Comparison of ENCODE assay signal across 10 mouse cellular contexts in the genomic region with DNA sequence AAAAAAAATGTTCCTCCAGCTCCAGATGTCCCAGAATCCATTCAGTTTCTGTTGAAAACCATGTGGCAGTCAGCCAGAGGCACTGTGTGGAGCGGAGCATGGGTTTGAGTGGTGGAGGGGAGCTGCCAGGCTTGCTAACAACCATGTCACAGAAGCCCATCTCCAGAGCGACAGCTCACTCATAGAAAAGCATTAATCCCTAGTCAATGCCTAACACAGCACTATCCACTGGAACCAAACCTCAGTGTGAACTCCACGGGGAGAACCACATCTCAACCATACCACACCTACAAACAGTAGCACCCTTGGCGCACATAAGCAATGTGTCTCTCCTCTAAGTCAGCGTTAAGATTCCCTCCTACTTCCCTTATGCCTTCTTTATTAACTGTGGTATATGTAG. TPM values are rescaled to one million over a fixed set of nuclear protein-coding genes. Genes with fewer than 3 reads are reported as not detected.
DNase-seq lines count a peak whose midpoint lies in the region; ATAC-seq and TF ChIP-seq lines count a peak whose summit lies in the region.
"Had no signal": no experiment of that assay in that cellular context is flagged by ENCODE, and none has a peak within 500 bp of the region (broad histone marks: within the 10 kb centered on the region; RNA-seq: fewer than 3 reads in every experiment).

A gene (minus strand): TSS at position 80 of the 400 bp plus-strand sequence.

- H3K4me2 ChIP-seq in lung, embryonic 14.5 days: no peak within 1 kb of the TSS
- no peak within 1 kb of the TSS for H3K4me2 ChIP-seq in liver, postnatal 0 days (ENCODE audit: low read depth, low read length)
- H3K4me2 ChIP-seq: midbrain, embryonic 12.5 days had no signal

- H3K4me1 ChIP-seq in lung, embryonic 14.5 days (ENCODE audit: insufficient read depth): 0 out of 2 replicates have a peak, but pooled peaks cover 2% of the 10 kb centered on the region
- H3K4me1 ChIP-seq in liver, postnatal 0 days (ENCODE audit: insufficient read depth): no peaks in the 10 kb centered on the region
- H3K4me1 ChIP-seq: midbrain, embryonic 12.5 days had no signal

- WGBS in lung, embryonic 14.5 days: 58% methylated on average over 5 of the region's 5 CpGs
- 61% methylated on average over 5 of the region's 5 CpGs for WGBS in liver, postnatal 0 days (ENCODE audit: insufficient replicate concordance)

- no peak for TF ChIP-seq EP300 in liver, postnatal 0 days (IDR thresholded peaks at IDR 0.05; ENCODE audit: low read depth)

- no peaks in the 10 kb centered on the region for H3K9me3 ChIP-seq in lung, embryonic 14.5 days (ENCODE audit: low read depth, low read length)
- H3K9me3 ChIP-seq in liver, postnatal 0 days (ENCODE audit: low read length): no peaks in the 10 kb centered on the region
- H3K9me3 ChIP-seq: midbrain, embryonic 12.5 days had no signal

- no peak within 1 kb of the TSS for H3K9ac ChIP-seq in lung, embryonic 14.5 days
- H3K9ac ChIP-seq in liver, postnatal 0 days (replicated peaks): no peak within 1 kb of the TSS
- H3K9ac ChIP-seq: midbrain, embryonic 12.5 days had no signal

- DNase-seq in cerebellum, postnatal 25 days: peak; percentile 17 to 19
- DNase-seq in lung, embryonic 14.5 days: peak; percentile 45
- no peak for DNase-seq in lung, adult 18-20 months
- DNase-seq in layer of hippocampus, postnatal 36 days: peak; percentile 14 to 32
- peak; percentile 25 for DNase-seq in right cerebral cortex, postnatal 25 days
- no peak for DNase-seq in ovary, postnatal 10 days (ENCODE audit: low spot score)
- no peak for DNase-seq in liver, postnatal 0 days

- no peak for ATAC-seq in cerebellum, adult (ENCODE audit: insufficient number of reproducible peaks, low FRiP score, low TSS enrichment)
- peak; percentile 49 for ATAC-seq in lung, embryonic 14.5 days (ENCODE audit: insufficient read depth)
- no peak for ATAC-seq in liver, postnatal 0 days

- no peak within 1 kb of the TSS for H3K4me3 ChIP-seq in lung, embryonic 14.5 days (ENCODE audit: low read depth, low read length)
- H3K4me3 ChIP-seq in liver, postnatal 0 days (ENCODE audit: low read depth, low read length): no peak within 1 kb of the TSS
- H3K4me3 ChIP-seq: midbrain, embryonic 12.5 days had no signal

- H3K36me3 ChIP-seq in lung, embryonic 14.5 days (ENCODE audit: insufficient read depth): peaks cover 7% of the 10 kb centered on the region; the same call in 1 of the 2 replicates
- H3K36me3 ChIP-seq in liver, postnatal 0 days (replicated peaks; ENCODE audit: insufficient read depth, low read length): peaks cover 10% of the 10 kb centered on the region; the same call in 1 of the 2 replicates
- H3K36me3 ChIP-seq: midbrain, embryonic 12.5 days had no signal

- no peak within 1 kb of the TSS; the same call in 1 of the 2 replicates for H3K27ac ChIP-seq in lung, embryonic 14.5 days (ENCODE audit: low read depth)
- H3K27ac ChIP-seq in liver, postnatal 0 days (ENCODE audit: low read depth): no peak within 1 kb of the TSS
- H3K27ac ChIP-seq: midbrain, embryonic 12.5 days had no signal

- H3K27me3 ChIP-seq in lung, embryonic 14.5 days (ENCODE audit: insufficient read depth, low read length): no peaks in the 10 kb centered on the region
- H3K27me3 ChIP-seq in liver, postnatal 0 days (ENCODE audit: insufficient read depth, low read length): no peaks in the 10 kb centered on the region

- TF ChIP-seq CTCF in lung, embryonic 14.5 days (IDR thresholded peaks at IDR 0.05; ENCODE audit: low read depth): no peak
- no peak for TF ChIP-seq CTCF in liver, postnatal 0 days (IDR thresholded peaks at IDR 0.05; ENCODE audit: low read depth)

RNA-seq across cellular contexts. Expression of the gene that starts here (rescaled TPM):
- not detected in 2 replicates for polyA plus RNA-seq in lung, embryonic 14.5 days (2014; fragmentation: Nextera tagmentation; extraction: Ambion mirVana)
- total RNA-seq in layer of hippocampus, postnatal 36 days (2021): not detected
- not detected in 2 replicates for polyA plus RNA-seq in liver, postnatal 0 days (2015; fragmentation: Nextera tagmentation; extraction: Ambion mirVana)
- polyA plus RNA-seq: activated CD4-positive, CD25-positive, alpha-beta regulatory T cell, adult 4 months; midbrain, embryonic 12.5 days had no signal

Comparison
In these comparisons a context has a peak if more than half of its experiments do, and no peak if none do; other contexts are left out.
1. Peak in DNase-seq and ATAC-seq in lung, embryonic 14.5 days; RNA of the gene not detected or under 1 TPM.
2. Peak in DNase-seq in layer of hippocampus, postnatal 36 days; RNA of the gene not detected or under 1 TPM.
3. DNase-seq: peak in cerebellum, postnatal 25 days (2 of 2) and right cerebral cortex, postnatal 25 days (single experiment); none in lung, adult 18-20 months (0 of 2), ovary, postnatal 10 days (single experiment) and liver, postnatal 0 days (single experiment).